Mouse (Mus musculus) lung, embryonic 16.5 days (tissue): ENCODE measurements around the gene Bfsp2. TPM values are rescaled to one million over a fixed set of nuclear protein-coding genes. Genes with fewer than 3 reads are reported as not detected.

ENCODE experiments used
- ATAC-seq: fragments of 200-750 bp; cut with Nextera tagmentation; 2 replicates; pipeline ENCODE4 v1.8.0; 2017; ENCODE audit warnings: low read depth, mild to moderate bottlenecking, moderate library complexity
- H3K27ac ChIP-seq: fragments of 300-500 bp; sonication (generic); 2 replicates; pipeline ENCODE4 v1.5.1; 2014; ENCODE audit warnings: mild to moderate bottlenecking, control low read depth, low read length
- H3K27me3 ChIP-seq: fragments of 300-500 bp; sonication (generic); 2 replicates; pipeline ENCODE4 v1.6.1; 2014; ENCODE audit warnings: low read depth, low read length, mixed read lengths; ENCODE audit not compliant: control insufficient read depth, insufficient read depth
- H3K36me3 ChIP-seq: fragments of 300-500 bp; sonication (generic); 2 replicates; pipeline ENCODE4 v1.6.1; 2014; ENCODE audit warnings: low read length; ENCODE audit not compliant: control insufficient read depth, insufficient read depth
- H3K4me1 ChIP-seq: fragments of 300-500 bp; sonication (generic); replicated peaks from 2 replicates; pipeline ENCODE4 v1.6.1; 2014; ENCODE audit warnings: low read length, mixed read lengths; ENCODE audit not compliant: control insufficient read depth, insufficient read depth
- H3K4me2 ChIP-seq: fragments of 300-500 bp; sonication (generic); 2 replicates; pipeline ENCODE4 v1.6.1; 2014; ENCODE audit warnings: low read depth, low read length, control low read depth
- H3K4me3 ChIP-seq: fragments of 300-500 bp; sonication (generic); 2 replicates; pipeline ENCODE4 v1.5.1; 2014; ENCODE audit warnings: mild to moderate bottlenecking, low read length, control low read depth
- H3K9ac ChIP-seq: fragments of 300-500 bp; sonication (generic); 2 replicates; pipeline ENCODE4 v1.6.1; 2014; ENCODE audit warnings: low read length, control low read depth
- H3K9me3 ChIP-seq: fragments of 300-500 bp; sonication (generic); 2 replicates; pipeline ENCODE4 v1.6.1; 2016; ENCODE audit warnings: low read length; ENCODE audit not compliant: control insufficient read depth
- WGBS: fragments of 180-500 bp; shearing (Covaris S2); extraction: QIAGEN DNeasy Blood & Tissue Kit; methylation state at CpG from one replicate; pipeline ENCODE4 v1.1.7; 2014; 5-methylcytosine and 5-hydroxymethylcytosine counted together
- polyA plus RNA-seq: library from polyadenylated mRNA; unstranded; fragments of >200 nt; fragmentation: Nextera tagmentation; extraction: Ambion mirVana; gene quantifications from 2 replicates; pipeline ENCODE4 v1.2.1, GENCODE M21; 2015

Bfsp2 gene
- polyA plus RNA-seq, 1 experiment from 2014 or later: 0.62 TPM

DNA sequence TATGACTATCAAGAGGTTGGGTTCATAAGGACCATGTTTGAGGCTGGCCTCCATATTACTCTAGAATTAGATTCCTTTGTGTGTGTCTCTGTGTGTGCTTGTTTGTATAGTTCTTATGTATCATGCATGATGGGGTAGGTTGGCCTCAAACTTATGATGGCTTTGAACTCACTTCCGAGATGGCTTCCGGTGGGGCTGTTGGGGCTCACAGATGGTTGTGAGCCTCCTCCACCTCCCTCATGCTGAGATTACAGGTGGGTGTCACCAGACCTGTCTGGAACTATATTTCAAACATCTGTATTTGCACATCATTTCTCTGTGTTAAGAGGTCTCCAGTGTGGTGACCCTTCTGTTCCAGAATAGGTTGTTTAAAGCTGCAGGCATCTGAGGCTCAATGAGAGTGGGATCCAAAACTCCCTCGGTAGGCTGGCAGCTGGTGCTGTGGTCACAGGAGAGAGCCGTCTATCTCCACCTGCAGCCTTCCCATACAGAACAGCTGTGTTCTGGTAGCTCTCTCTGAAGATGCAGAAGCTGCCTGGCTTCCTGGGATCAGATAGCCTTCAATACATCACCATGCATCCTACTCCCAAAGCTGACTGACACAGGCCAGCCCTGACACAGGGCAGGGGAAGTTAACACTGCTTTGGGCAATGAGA is 96.0 kb downstream of the Bfsp2 start:
- ATAC-seq: no peak

GRCm38 (mm10) chr9:103383576-103383975 is 96.6 kb downstream of the Bfsp2 start:
- Histone ChIP-seq H3K36me3 (no peaks in the 10 kb centered on the region), H3K27ac (no peak overlapping the region), H3K9me3 (no peaks in the 10 kb centered on the region), H3K4me2 (no peak overlapping the region), H3K4me1 (peaks cover 10% of the 10 kb centered on the region), H3K4me3 (no peak overlapping the region), H3K27me3 (no peaks in the 10 kb centered on the region), H3K9ac (no peak overlapping the region)
- WGBS: 93% methylated on average over 1 of the region's 1 CpGs
- no peak for ATAC-seq

More for the DNA sequence above, 96.0 kb downstream of the Bfsp2 start:
- no peak overlapping the region for H3K4me3 ChIP-seq
- H3K9me3 ChIP-seq: no peaks in the 10 kb centered on the region
- H3K9ac ChIP-seq: no peak overlapping the region
- peaks cover 10% of the 10 kb centered on the region for H3K4me1 ChIP-seq
- no peak overlapping the region for H3K27ac ChIP-seq
- 65% methylated on average over 4 of the region's 4 CpGs for WGBS
- no peak overlapping the region for H3K4me2 ChIP-seq
- H3K27me3 ChIP-seq: no peaks in the 10 kb centered on the region
- H3K36me3 ChIP-seq: no peaks in the 10 kb centered on the region

DNA sequence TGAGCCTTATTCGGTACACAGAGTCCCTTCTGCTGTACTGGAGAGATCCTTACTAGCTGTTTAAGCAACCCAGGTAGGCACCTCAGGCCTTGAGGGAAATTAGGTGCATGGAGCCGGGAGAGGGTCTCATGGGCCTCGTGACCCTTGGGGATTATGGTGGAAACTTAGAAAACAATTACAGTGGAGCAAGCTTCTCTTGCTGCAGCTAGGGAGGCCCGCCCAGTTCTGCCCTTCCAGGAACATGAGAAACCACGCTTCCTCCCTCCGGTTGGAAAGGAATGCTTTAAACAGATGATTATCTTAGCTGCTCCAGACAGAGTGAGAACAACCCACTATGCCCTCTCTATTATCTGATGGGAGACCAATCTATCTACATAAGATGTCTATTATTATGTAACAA is 97.2 kb downstream of the Bfsp2 start:
- no peak for ATAC-seq
- Histone ChIP-seq H3K9me3 (no peaks in the 10 kb centered on the region), H3K4me1 (peaks cover 10% of the 10 kb centered on the region), H3K9ac (no peak overlapping the region), H3K4me2 (no peak overlapping the region), H3K27me3 (no peaks in the 10 kb centered on the region), H3K36me3 (no peaks in the 10 kb centered on the region), H3K27ac (no peak overlapping the region), H3K4me3 (no peak overlapping the region)
- 37% methylated on average over 6 of the region's 6 CpGs for WGBS

- H3K4me3 ChIP-seq: no peak overlapping the region
- 89% methylated on average over 4 of the region's 4 CpGs for WGBS
- H3K9ac ChIP-seq: no peak overlapping the region
- peaks cover 3% of the 10 kb centered on the region; the same call in 1 of the 2 replicates for H3K4me1 ChIP-seq
- no peaks in the 10 kb centered on the region for H3K9me3 ChIP-seq
- no peaks in the 10 kb centered on the region for H3K27me3 ChIP-seq
- H3K36me3 ChIP-seq: no peaks in the 10 kb centered on the region
- no peak overlapping the region for H3K4me2 ChIP-seq
- H3K27ac ChIP-seq: no peak overlapping the region
- ATAC-seq: no peak
These were observed 99.7 kb downstream of the Bfsp2 start for GRCm38 (mm10) chr9:103380566-103380965.

DNA sequence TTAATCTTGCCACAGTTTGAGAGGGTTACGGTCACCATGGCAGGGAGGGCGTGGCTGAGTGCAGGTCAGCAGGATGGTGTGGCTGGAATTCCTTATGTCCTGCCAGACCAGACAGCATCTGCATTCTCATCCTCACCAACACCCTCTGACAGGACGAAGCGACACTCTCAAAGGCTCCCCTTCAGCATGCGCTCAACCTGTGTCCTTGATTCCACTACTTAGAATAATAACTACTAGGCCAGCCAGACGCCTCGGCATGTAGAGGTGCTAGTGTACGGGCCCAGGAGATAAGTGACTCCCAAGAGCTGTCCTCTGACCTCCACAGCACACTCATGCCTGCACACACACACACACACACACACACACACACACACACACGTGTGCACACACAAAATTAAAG is 101.0 kb downstream of the Bfsp2 start:
- H3K36me3 ChIP-seq: no peaks in the 10 kb centered on the region
- H3K4me1 ChIP-seq: peaks cover 3% of the 10 kb centered on the region; the same call in 1 of the 2 replicates
- H3K27me3 ChIP-seq: no peaks in the 10 kb centered on the region
- H3K9me3 ChIP-seq: no peaks in the 10 kb centered on the region
- no peak overlapping the region for H3K9ac ChIP-seq
- WGBS: 47% methylated on average over 9 of the region's 9 CpGs
- no peak overlapping the region for H3K4me2 ChIP-seq
- H3K4me3 ChIP-seq: no peak overlapping the region
- no peak overlapping the region for H3K27ac ChIP-seq
- no peak for ATAC-seq

- Histone ChIP-seq H3K4me3 (no peak overlapping the region), H3K9me3 (no peaks in the 10 kb centered on the region), H3K9ac (no peak overlapping the region), H3K36me3 (no peaks in the 10 kb centered on the region), H3K27me3 (no peaks in the 10 kb centered on the region), H3K4me1 (peaks cover 3% of the 10 kb centered on the region; the same call in 1 of the 2 replicates), H3K27ac (no peak overlapping the region), H3K4me2 (no peak overlapping the region)
- ATAC-seq: no peak
- 55% methylated on average over 10 of the region's 10 CpGs for WGBS
These were observed 101.5 kb downstream of the Bfsp2 start for GRCm38 (mm10) chr9:103378686-103379085.

DNA sequence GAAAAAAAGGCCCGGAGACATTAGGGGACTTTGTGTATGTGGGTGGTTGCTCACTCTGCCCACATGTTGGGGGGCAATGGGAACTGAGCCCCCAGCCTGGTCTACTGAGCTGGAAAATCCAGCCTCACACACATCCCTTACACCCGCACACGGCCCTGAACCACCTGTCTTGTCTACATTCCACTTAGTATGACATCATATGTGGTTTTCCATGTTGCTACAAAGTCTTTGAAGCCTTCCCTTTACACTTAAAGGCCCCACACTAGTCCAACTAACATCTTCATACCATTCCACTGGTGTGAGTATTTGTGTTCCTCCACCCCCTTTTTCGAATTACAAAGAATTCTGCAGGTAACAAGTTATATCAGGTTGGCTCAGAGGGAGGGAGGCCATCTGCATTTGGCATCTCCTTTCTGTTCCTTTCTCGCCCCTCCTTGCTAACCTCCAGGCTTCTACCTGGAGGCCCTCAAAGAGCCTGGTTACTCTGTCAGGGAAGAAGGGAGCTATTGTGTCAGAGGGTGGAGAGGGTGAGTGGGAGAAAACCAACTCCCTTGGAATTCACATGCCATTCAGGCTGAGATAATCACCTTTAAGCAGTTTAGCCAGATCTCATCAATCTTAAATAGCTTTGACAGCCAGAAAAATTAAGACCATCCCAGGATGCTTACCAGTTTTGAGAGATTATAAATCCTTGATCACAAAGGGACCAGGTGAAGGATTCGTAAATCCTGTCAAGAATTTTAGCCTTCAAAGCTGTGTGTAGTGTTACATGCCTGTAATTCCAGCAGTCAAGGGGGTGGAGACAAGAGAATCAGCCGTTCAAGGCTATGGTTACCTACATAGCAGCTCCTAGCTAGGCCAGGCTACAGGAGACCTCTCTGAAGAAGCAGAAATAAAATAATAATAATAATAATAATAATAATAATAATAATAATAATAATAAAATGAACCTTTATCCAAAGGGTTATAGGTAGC is 103.6 kb downstream of the Bfsp2 start:
- H3K4me1 ChIP-seq: peaks cover 3% of the 10 kb centered on the region; the same call in 1 of the 2 replicates
- peak overlapping the region; percentile 23; the same call in 1 of the 2 replicates for H3K27ac ChIP-seq
- no peaks in the 10 kb centered on the region for H3K27me3 ChIP-seq
- H3K9me3 ChIP-seq: no peaks in the 10 kb centered on the region
- peak; percentile 59 for ATAC-seq
- WGBS: 47% methylated on average over 7 of the region's 7 CpGs
- no peaks in the 10 kb centered on the region for H3K36me3 ChIP-seq
- no peak overlapping the region for H3K4me2 ChIP-seq
- no peak overlapping the region for H3K9ac ChIP-seq
- H3K4me3 ChIP-seq: no peak overlapping the region
